14 mouse cellular contexts compared by ENCODE assay signal in genomic region chr7:44708093-44708492, GRCm38 (mm10). TPM values are rescaled to one million over a fixed set of nuclear protein-coding genes. Genes with fewer than 3 reads are reported as not detected.
"Had no signal": no experiment of that assay in that cellular context is flagged by ENCODE, and none has a peak within 500 bp of the region (broad histone marks: within the 10 kb centered on the region; RNA-seq: fewer than 3 reads in every experiment).

No protein-coding gene starts in this region.

RNA-seq across cellular contexts. Expression of gene Izumo2, which starts 0.4 kb away (rescaled TPM):
- total RNA-seq: neutrophil, adult 5-6 weeks had no signal
- polyA plus RNA-seq: neural tube, embryonic 12.5 days; neural tube, embryonic 13.5 days; neural tube, embryonic 14.5 days; neural tube, embryonic 15.5 days; small intestine, adult 2 months; spleen, adult 2 months; stomach, embryonic 14.5 days; stomach, embryonic 15.5 days; stomach, embryonic 16.5 days; stomach, postnatal 0 days; thymus, adult 2 months; thymus, postnatal 0 days; urinary bladder, adult 2 months had no signal

RNA-seq across cellular contexts. Expression of gene Myh14, which starts 37.5 kb away (rescaled TPM):
- total RNA-seq: neutrophil, adult 5-6 weeks had no signal
